Mouse (Mus musculus): ENCODE results near the gene Slc39a13. TPM values are rescaled to one million over a fixed set of nuclear protein-coding genes. Genes with fewer than 3 reads are reported as not detected.
A peak's percentile ranks its signal among the peaks of the same experiment; 100 is the strongest.
"Not testable (repeated sequence)": the region's sequence is repeated elsewhere in the genome, so short reads cannot be mapped to it uniquely, and the experiment has no call there.

Slc39a13 gene
- total RNA-seq (2022): 10 to 100 TPM; 31.4 to 57.3 (median 43.5) TPM

- DNase-seq: peak; percentile 97
Observed at GRCm38 (mm10) chr2:91070076-91070800, at the start of gene Slc39a13. Gene Slc39a13 (minus strand): TSS chr2:91070417.

- no peak for DNase-seq
Observed at GRCm38 (mm10) chr2:91119551-91119950, 49.3 kb upstream of the Slc39a13 start.

DNA sequence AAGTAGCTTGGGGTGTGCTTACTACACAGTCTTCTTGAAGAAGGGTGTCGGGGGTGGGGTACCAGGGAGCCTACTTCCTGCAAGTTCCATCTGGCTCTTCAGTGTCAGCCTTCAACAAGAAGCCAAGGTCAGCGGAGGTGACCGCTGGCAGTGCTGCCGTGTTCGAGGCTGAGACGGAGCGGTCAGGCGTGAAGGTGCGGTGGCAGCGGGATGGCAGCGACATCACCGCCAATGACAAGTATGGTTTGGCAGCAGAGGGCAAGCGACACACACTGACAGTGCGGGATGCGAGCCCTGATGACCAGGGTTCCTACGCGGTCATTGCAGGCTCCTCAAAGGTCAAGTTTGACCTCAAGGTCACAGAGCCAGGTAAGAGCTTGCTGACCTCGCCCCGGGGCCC, 48.8 kb upstream of the Slc39a13 start:
- DNase-seq: no peak

- DNase-seq: no peak
Observed at GRCm38 (mm10) chr2:91118647-91119046, 48.4 kb upstream of the Slc39a13 start.

DNA sequence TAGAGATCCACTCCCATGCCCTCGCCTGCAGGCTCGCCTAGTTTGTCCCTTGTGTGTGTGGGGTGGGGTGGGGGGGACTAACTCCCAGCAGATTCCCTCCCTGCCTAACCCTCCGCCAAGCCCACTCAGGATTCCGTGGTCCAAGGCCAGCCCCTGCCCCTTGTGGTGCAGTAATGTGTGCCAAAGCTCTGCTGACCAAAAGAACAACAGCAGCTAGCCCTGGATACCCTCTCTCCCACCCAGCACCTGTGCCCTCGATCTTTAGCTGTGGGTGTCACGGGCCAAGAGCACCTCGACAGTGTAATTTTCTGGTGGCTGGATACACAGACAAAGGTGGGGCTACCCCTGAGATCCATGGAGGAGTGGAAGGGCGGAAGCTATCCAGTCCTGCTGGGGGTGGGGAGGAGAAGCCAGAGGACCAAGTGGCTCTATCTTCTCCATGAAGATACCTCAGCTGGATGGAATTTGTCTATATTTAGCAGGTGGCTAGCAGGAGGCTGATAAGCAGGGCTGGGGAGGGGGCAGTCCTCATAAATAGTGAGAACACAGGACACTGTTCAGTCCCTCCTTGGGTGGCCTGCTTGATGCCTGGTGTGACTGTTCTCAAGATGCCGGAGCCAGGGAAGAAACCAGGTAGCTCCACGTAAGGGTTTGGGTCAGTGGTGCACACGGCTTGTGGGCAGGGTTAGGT, 47.5 kb upstream of the Slc39a13 start, which contains the start of gene Mybpc3:
Mybpc3 (plus strand) TSS at position 560 of the 691 bp plus-strand sequence.
- DNase-seq: no peak

GRCm38 (mm10) chr2:91116842-91117241, 46.6 kb upstream of the Slc39a13 start:
- DNase-seq: no peak

DNA sequence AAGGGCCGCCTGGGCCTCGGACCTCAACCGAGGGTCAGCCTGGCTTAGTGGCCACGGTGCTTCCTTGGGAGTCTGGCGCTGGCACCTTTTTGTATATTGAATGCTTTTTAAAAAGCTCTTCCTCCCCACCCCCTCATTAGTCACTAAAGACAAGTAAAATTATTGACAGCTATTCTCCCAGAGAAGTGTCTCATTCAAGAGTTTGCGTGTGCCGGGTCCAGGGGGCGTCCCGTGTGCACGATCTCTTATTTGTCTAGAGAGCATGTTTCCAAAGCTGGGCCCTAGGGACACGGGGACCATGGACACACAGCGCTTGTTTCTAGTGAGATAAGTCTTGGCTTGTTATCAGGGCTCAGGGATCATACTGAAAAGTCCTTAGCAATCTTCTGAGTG, 45.4 kb upstream of the Slc39a13 start:
- no peak for DNase-seq

DNA sequence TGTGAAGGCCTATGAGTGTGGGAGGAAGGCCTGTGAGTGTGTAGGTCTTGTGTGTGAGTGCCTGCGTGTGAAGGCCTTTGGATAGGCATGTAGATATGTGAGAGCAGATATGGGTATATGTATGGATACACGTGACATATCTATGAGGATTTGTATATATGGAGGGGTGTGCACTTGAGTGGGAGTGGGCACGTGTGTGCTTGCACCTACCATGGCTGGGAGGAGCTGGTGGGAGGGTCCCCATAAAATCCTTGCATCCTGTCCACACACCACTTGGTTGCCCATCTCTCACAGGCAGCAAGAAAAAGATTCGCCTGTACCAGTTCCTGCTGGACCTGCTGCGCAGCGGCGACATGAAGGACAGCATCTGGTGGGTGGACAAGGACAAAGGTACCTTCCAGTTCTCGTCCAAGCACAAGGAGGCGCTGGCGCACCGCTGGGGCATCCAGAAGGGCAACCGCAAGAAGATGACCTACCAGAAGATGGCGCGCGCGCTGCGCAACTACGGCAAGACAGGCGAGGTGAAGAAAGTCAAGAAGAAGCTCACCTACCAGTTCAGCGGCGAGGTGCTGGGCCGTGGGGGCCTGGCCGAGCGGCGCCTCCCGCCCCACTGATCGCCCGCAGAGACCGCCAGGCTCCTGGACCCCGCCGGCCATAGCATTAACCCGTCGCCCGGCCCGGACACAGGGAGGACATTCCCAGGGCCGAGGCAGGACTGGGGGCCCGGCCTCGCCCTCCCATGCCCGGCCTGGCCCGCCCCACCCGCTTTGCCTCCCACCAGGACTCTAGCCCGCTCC, 44.8 kb upstream of the Slc39a13 start:
- DNase-seq: peak; percentile 92

DNA sequence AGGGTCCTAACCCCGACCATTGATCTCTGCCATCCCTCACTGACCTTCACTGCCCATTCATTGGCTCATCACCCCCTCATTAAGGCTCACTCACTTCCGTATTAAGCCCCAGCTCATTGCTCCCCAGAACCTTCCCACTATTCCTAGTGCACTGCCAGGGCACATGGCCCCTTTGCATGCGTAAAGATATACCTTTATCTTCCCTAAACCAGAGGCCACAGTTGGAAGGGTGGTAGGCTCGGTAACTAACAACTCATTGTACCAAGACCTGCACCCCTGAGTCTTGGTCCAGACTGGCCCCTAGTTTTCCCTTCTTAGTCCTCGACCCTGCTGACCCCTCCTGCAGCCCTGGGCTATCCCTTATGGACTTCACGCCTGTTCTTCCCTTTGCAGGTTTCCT, 43.6 kb upstream of the Slc39a13 start:
- no peak for DNase-seq

DNA sequence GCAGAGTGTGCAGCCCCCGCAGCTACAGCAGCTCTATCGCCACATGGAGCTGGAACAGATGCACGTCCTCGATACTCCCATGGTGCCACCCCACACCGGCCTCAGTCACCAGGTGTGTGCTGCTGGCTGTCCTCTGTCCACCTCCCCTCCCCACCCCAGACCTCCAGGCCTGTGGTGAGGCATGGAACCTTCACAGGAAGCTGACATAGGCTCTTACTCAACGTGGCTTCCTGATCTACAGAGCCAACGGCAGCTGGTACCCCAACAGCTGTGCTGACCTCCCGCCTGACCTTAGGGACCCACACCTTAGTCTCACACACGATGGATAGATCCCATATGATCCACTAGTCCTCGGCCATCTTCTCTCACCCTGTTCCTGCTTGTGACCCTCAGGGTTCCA, 43.1 kb upstream of the Slc39a13 start:
- no peak for DNase-seq

DNA sequence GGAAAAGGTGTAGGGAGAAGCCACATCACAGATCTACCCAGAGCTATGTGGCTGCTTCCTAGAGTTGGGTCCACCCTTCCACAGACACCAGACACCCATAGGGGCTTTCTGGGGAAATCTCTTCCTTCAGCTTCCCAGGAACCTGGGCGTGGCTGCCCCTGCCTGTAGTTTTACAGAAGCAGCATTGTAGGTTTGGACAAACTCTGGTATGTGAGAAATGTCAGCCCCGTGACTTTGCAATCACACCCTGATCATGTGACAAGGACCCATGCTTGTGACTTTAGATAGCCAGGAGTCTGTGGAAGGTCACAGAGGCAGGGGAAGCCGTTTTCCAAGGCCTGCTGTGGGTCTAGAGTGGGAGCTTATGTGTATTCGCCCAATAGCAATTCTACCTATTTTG, 42.3 kb upstream of the Slc39a13 start:
- no peak for DNase-seq

DNA sequence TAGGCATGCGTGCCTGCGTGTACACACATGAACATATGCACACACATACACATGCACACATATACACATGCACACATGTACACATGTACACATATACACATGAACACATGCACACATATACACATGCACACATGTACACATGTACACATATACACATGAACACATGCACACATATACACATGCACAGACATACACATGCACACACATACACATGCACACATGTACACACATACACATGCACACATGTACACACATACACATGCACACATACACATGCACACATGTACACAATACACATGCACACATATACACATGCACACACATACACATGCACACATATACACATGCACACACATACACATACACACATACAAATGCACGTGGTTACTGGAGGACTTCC, 41.6 kb upstream of the Slc39a13 start:
- not testable (repeated sequence) for DNase-seq

DNA sequence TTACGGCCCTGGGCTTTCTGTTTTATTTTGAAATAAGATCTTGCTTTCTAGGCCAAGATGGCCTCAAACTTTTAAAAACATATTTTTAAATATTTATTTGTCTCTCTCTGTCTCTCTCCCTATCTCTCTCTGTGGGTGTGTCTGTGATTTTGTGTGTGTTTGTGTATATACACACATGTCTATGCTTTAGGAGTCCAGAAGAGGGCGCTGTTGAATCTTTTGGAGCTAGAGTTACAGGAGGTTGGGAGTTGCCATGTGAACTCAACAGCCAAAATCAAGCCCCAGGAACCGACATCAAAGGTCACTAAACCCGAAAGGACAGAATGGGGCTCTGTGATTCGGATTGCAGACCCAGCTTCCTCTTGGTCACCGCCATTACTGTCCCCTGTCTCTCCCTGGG, 40.2 kb upstream of the Slc39a13 start:
- DNase-seq: no peak

- DNase-seq: no peak
Observed at GRCm38 (mm10) chr2:91109807-91110385, 39.7 kb upstream of the Slc39a13 start.

DNA sequence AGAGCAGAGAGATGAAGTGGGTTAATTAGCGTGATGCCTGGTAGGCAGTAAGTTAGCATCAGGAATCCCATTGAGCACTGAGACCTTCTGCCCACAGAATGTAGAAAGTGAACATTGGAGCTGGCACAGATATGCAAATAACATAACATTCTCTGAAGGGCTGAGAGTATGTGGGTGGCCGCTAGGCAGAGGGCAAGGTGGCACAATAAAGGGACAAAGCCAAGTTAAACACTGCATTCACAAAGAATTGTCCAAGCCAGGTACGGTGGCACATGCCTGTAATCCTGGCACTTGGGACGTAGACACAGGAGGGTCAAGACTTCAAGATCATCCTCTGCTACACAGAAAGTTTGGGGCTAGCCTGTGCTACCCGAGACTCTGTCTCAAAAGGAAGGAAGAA, 39.0 kb upstream of the Slc39a13 start:
- no peak for DNase-seq

- DNase-seq: no peak
Observed at GRCm38 (mm10) chr2:91108156-91108555, 37.9 kb upstream of the Slc39a13 start.

DNA sequence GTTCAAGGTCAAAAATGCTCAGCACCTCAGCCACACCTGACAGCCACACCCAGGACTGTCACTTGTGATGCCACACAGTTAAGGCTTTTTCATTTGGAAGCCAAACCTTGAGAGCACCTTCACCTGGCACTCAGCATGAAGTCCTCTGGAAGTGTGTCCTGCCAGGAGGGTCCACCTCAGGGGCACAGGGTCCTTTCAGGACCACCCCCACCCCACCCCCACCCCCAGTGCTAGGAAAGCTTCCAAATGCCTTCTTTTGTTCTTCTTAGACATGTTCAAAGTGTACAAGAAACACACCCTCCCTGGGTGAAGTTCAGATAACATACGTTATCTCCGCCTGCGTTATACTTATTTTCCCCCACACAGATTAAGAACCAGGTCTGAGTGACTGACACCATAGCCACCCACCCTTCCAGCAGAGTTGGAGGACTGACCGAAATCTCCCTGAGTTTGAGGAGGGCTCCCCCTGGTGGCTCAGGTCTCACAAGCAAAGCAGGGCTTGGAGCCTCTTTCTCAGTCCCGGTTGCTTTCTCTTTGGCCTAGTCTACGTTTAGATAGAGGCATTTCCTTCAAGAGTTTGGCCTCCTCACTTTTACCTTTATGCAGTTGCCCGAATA, 31.0 kb upstream of the Slc39a13 start:
- peak; percentile 71 for DNase-seq

DNA sequence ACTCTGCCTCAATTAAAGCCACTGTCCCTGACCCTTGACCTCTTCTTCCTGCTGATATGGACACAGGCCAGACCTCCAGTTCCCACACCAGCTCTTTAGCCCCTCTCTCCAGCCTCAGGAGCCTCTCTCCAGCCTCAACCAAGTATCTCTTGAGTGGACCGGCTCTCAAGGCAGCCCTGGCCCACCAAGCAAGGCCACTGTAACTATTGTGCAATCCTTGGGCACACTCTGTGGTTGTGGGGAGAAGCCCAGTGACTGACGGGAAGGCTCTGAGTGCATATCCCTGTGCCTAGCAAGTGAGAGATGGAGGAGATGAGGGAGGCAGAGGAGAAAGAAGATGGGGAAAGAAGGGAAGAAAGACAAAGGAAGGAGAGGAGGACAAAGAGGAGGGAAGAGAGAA, 27.9 kb upstream of the Slc39a13 start:
- no peak for DNase-seq

DNA sequence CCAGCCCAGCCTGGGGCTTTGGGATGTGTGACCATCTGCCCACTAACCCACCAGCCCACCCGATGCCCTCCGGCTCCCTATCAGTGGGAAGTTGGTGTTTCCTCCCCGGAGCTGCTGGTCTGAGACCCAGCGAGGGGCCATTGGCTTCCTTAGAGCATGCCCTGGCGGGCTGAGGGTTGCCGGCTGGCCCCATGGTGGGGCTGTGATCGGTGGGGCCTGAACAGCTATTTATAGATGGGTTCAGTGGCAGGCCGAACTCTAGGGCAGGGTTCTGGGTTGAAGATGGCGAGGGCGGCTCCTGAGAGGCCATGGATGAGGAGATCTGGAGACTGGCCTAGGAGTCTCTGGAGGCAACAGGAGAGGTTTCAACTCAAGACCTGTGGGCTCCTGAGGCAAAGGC, 26.8 kb upstream of the Slc39a13 start:
- no peak for DNase-seq

- no peak for DNase-seq
Observed at GRCm38 (mm10) chr2:91096524-91096923, 26.3 kb upstream of the Slc39a13 start.

DNA sequence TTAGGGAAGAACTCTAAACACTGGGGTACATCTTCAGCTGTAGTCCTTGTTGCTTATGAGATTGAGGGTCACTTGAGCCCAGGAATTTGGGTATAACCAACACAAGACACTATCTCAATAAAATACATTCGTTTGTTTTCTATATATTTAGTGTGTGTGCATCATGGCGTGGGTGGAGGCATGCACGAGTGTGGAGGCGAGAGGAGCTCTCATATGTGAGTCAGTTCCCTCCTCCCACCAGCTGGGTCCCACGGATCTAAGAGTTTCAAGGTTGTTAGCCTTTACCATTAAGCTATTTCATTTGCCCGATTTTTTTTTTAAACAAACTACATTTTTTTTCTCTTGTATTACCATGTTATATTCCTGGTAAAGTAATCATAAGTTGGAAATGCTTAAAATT, 20.6 kb upstream of the Slc39a13 start:
- no peak for DNase-seq

GRCm38 (mm10) chr2:91090208-91090607, 20.0 kb upstream of the Slc39a13 start:
- DNase-seq: no peak
